Mouse (Mus musculus): ENCODE measurements around the gene Nudt9.
A peak's percentile ranks its signal among the peaks of the same experiment; 100 is the strongest.

Nudt9 gene

DNA sequence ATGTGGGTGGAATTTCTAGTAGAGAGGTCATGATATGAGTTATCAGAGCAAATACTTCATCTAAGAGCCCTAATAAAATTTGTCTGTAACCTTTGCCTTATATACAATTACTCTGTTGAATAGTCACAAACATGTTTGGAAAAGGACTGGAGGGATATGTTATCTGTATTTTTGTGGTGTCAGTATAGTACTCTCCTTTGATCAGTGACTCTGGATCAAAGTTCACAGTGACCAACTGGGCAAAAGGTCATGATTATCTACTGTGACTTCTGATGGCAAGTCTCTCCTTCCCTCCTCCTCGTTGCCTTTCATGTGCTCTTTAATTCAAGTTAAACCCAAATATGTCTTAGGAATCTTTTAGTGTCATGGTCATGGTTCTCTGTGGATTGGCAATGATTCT, 10.3 kb upstream of the Nudt9 start:
- DNase-seq (ENCODE audit: inconsistent age in 2 of 2, low spot score in 1 of 2) = no peak

DNA sequence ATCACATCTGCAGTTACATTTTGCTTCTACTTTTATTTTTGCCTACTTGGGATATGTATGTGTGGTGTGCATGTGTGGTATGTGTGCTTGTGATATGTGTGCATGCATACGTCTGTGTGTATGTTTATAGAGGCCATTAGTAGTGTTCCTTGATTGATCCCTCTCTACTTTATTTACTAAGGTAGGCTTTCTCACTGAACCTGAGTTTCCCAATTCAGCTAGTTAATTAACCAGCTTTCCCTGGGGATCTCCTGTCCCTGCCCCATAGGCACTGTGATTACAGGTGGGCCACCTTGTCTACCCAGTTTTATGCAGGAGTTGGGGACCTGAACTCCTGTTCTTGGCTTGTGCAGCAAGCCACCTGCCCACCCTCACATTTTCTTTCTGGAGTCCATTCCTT, 9.4 kb upstream of the Nudt9 start:
- no peak for DNase-seq (ENCODE audit: inconsistent age in 2 of 2, low spot score in 1 of 2)

GRCm38 (mm10) chr5:104039154-104039932, 6.8 kb upstream of the Nudt9 start:
- peak; percentile 43 to 76 for DNase-seq (ENCODE audit: inconsistent age in 2 of 2, low spot score in 1 of 2)

- no peak for DNase-seq (ENCODE audit: inconsistent age in 2 of 2, low spot score in 1 of 2)
Observed at GRCm38 (mm10) chr5:104042906-104043305, 3.2 kb upstream of the Nudt9 start.

GRCm38 (mm10) chr5:104043704-104044103, 2.4 kb upstream of the Nudt9 start:
- DNase-seq (ENCODE audit: inconsistent age in 2 of 2, low spot score in 1 of 2) = no peak

DNA sequence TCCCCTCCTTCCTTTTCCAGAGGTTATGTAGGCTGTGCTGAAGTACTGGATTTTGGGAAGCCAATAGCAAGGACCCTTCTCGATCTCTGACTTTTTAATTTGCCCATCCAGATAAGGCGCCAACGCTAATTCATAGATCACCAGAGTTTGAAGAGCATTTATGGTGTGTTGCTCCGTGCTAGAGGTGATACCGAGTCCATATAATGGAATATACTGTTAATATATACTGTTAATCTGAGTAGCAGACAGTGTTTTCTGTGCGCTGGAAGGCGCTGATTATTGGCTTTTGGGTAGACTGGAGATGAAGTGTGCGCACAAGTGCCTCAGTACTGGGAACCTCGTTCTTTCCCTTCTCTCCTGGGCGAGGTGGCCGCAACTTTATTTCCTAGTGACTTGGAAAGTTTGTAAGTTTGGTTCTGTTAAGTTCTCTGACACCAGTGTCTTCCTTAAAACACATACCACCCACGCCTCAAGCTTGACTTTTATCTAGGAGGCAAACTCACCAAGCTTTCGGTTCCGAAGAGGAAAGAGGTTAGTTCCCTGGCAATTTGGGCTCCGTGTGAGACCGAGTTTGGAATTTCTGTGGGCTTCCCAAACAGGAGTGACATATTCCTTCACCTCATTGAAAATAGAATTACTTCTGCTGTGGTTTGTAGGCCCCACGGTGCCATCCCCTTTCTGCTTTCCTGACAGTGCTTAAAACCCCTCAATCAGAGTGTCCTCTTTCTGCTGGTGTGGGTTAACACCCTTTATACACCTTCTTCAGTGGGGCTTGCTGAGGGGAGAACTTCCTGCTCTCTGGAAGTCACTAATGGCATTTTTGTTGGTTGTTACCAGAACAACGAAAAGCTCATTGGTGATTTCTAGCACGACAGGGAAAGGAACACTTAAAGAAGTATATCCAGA, 1.3 kb downstream of the Nudt9 start:
- DNase-seq (ENCODE audit: inconsistent age in 2 of 2, low spot score in 1 of 2) = peak in 1 of 2 experiments; percentile 34

DNA sequence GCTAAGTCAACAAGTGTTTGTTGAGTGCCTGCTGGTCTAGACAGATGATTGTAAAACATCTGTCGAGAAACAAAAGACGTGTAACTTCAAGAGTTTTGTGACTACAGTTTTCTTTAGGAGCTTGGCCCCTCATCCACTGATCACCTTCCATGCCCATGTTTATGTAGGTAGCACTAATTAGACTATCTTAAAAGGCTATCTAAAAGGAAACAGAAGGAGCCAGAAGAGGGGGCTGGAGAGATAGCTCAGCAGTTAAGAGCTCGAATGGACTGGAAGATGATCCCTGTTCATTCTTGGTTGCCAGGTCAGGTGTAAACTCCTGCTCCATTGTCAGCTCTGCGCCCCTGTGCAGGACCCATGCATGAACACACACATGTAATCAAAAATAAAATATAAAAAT, 2.0 kb downstream of the Nudt9 start:
- peak in 1 of 2 experiments; percentile 60 for DNase-seq (ENCODE audit: inconsistent age in 2 of 2, low spot score in 1 of 2)

DNA sequence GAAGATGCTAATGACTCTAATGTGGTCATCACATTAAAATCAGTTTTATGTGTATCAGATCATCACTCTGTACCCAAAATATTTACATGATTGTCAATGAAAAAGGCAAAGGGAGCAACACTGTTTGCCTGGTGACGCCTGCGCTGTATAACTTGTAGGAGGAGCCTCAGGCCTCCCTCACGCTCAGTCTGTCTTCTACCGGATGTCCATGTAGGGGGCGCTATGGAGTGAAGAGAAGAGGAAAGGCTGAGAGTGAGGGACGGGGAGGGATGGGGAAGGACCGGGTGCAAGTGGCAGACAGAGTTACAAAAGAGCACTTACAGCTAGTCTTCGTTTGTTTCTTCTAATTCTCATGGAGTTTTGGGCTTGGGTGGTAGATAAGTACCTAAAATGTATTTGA, 6.8 kb downstream of the Nudt9 start:
- peak in 1 of 2 experiments; percentile 38 for DNase-seq (ENCODE audit: inconsistent age in 2 of 2, low spot score in 1 of 2)

GRCm38 (mm10) chr5:104054938-104055337, 8.8 kb downstream of the Nudt9 start:
- no peak for DNase-seq (ENCODE audit: inconsistent age in 2 of 2, low spot score in 1 of 2)

GRCm38 (mm10) chr5:104055816-104056215, 9.7 kb downstream of the Nudt9 start:
- no peak for DNase-seq (ENCODE audit: inconsistent age in 2 of 2, low spot score in 1 of 2)

- DNase-seq (ENCODE audit: inconsistent age in 2 of 2, low spot score in 1 of 2) = peak; percentile 35 to 50
Observed at GRCm38 (mm10) chr5:104056295-104056694, 10.2 kb downstream of the Nudt9 start.

DNA sequence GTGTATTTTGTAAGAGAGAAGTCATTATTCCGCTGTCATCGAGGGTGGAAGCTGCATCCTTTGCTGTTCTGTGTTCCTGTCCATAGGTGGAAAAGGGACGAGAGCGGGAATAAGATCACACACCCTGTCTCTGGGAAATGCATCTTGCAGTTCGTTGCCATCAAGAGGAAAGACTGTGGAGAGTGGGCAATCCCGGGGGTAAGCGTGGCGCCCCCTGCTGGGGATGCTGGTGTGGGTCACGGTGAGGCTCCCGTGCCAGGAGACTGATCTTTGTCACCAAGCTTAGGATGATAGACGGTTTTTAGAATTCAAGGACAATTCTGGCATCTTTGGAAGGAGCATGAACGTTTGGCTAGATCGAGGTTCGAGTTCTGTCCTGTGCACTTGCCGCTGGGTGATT, 11.9 kb downstream of the Nudt9 start:
- peak; percentile 48 to 80 for DNase-seq (ENCODE audit: inconsistent age in 2 of 2, low spot score in 1 of 2)

- DNase-seq (ENCODE audit: inconsistent age in 2 of 2, low spot score in 1 of 2) = no peak
Observed at GRCm38 (mm10) chr5:104059628-104060027, 13.5 kb downstream of the Nudt9 start.

DNA sequence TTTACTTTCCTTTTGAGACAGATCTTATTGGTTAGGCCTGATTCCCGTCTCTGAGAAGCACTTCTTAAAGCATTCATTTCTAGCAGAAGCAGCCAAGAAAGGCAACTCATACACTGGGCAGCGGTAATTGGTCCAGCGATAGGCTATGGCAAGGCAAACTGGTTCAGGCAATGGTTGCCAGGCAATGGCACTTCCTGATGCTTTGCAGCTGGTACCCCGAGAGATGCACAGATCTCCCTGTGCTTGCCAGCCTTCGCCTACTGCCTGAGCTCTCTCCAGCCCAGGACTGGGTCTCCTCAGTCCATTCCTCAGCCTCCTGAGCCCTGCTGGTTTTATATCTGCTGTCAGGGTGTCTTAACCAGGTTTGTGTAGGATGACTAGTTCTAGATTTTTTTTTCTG, 14.3 kb downstream of the Nudt9 start:
- no peak for DNase-seq (ENCODE audit: inconsistent age in 2 of 2, low spot score in 1 of 2)

- DNase-seq (ENCODE audit: inconsistent age in 2 of 2, low spot score in 1 of 2) = no peak
Observed at GRCm38 (mm10) chr5:104061936-104062772, 16.0 kb downstream of the Nudt9 start.

GRCm38 (mm10) chr5:104062773-104063551, 16.9 kb downstream of the Nudt9 start:
- no peak for DNase-seq (ENCODE audit: inconsistent age in 2 of 2, low spot score in 1 of 2)

GRCm38 (mm10) chr5:104068751-104069150, 22.6 kb downstream of the Nudt9 start:
- peak in 1 of 2 experiments; percentile 58 for DNase-seq (ENCODE audit: inconsistent age in 2 of 2, low spot score in 1 of 2)

- no peak for DNase-seq (ENCODE audit: inconsistent age in 2 of 2, low spot score in 1 of 2)
Observed at GRCm38 (mm10) chr5:104071048-104071447, 24.9 kb downstream of the Nudt9 start.

DNA sequence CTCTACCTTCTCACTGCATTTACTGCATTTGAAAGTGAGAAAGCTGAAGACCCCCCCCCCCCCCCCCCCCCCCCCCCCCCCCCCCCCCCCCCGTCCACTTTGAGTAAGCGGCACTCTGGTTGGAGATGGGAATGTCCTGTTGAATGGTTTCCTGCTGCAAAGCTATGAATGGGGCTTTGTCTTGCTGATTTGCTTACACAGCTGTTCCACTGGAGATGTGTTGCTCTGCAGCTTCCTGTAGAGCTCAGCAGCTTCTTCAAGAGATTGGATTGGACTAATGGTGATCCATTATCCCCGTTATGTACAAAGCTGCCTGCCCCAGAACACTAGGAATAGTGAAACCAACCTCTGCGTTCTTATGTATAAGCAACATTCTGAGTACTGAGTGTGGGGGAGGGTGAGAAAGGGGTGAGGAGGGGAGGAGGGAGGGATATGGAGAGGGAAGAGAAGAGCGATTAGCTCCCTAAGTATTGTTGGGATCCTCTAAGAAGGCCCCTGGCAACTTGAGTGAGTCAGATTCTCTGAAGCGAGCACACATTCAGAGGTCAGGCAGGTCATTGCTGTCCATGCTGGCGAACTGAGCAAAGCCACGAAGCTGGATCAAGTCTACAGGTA, 26.3 kb downstream of the Nudt9 start:
- DNase-seq (ENCODE audit: inconsistent age in 2 of 2, low spot score in 1 of 2) = peak in 1 of 2 experiments; percentile 39

- DNase-seq (ENCODE audit: inconsistent age in 2 of 2, low spot score in 1 of 2) = no peak
Observed at GRCm38 (mm10) chr5:104073602-104074001, 27.5 kb downstream of the Nudt9 start.

Data from adrenal gland, adult (tissue).